Mouse (Mus musculus): ENCODE results near the gene Zfp715. TPM values are rescaled to one million over a fixed set of nuclear protein-coding genes. Genes with fewer than 3 reads are reported as not detected.
"Not testable (repeated sequence)": the region's sequence is repeated elsewhere in the genome, so short reads cannot be mapped to it uniquely, and the experiment has no call there.

The Zfp715 gene
- polyA plus RNA-seq, 1 experiment from 2014 or later, result 15.0 TPM

DNA sequence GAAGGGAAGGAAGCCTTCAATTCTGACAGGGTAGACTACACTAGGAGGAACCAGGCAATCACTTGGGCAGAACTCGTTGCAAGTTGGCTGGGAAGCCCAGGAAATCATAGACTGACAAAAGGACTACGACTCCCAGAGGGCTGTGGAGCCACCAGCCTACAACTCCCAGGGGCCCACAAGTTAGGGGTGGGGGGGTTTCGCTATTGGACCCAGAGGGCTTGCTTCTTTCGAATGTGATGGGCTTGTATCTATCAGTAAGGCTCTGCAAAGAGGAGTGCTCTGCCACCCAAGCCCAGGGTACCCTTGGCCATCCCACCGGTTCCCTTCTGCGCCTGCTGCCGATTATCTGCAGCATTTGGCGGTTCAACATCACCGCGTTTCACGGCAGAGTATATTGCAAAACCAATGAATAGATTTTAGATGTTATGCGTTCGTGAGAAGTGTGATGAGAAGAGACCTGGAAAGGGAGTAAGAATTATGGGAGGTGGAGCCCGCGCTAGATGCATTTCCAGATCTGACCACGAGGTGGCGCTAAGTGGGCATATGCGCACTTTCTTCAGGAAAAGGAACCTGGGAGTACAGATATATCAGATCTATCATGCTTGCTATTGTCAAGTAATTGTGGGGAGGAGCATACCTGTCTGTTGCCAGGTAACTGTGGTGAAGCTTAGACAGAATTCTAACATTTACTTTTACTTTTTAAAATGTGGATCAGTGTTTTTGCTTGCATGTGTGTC, 30.1 kb downstream of the Zfp715 start:
- peaks cover 3% of the 10 kb centered on the region; the same call in 1 of the 2 replicates for H3K4me1 ChIP-seq
- peak overlapping the region; percentile 36; the same call in 1 of the 2 replicates for H3K4me2 ChIP-seq
- H3K27ac ChIP-seq, result no peak overlapping the region
- no peak for ATAC-seq (ENCODE audit: insufficient number of reproducible peaks, low FRiP score, low TSS enrichment, low read depth)
- 9% methylated on average over 18 of the region's 18 CpGs for WGBS
- no peaks in the 10 kb centered on the region for H3K36me3 ChIP-seq
- H3K9me3 ChIP-seq, result no peaks in the 10 kb centered on the region
- no peaks in the 10 kb centered on the region for H3K27me3 ChIP-seq
- no peak overlapping the region for H3K9ac ChIP-seq
- peak overlapping the region; percentile 27 for H3K4me3 ChIP-seq

DNA sequence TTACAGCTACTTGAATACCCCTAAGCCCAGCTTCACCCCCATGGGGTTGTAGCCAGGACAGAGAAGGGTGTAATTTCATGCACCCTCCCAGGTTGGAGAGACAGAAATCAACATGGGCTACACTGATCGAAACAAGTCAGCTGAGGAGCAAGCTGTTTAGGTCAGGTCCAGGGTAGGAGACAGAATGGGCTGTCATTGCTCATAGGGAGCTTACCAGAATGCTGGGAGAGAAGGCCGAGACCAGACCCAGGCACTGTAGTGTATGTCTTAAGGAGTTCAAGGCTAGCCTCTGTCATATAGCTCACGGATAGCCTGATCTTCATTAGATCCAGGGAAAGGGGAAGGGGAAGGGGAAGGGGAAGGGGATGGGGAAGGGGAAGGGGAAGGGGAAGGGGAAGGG, 30.6 kb downstream of the Zfp715 start:
- Histone ChIP-seq H3K27me3 (no peaks in the 10 kb centered on the region), H3K9ac (no peak overlapping the region), H3K27ac (no peak overlapping the region), H3K4me3 (no peak overlapping the region), H3K36me3 (no peaks in the 10 kb centered on the region), H3K4me2 (no peak overlapping the region), H3K4me1 (peaks cover 3% of the 10 kb centered on the region; the same call in 1 of the 2 replicates), H3K9me3 (no peaks in the 10 kb centered on the region)
- no peak for ATAC-seq (ENCODE audit: insufficient number of reproducible peaks, low FRiP score, low TSS enrichment, low read depth)
- WGBS, result 88% methylated on average over 3 of the region's 3 CpGs

DNA sequence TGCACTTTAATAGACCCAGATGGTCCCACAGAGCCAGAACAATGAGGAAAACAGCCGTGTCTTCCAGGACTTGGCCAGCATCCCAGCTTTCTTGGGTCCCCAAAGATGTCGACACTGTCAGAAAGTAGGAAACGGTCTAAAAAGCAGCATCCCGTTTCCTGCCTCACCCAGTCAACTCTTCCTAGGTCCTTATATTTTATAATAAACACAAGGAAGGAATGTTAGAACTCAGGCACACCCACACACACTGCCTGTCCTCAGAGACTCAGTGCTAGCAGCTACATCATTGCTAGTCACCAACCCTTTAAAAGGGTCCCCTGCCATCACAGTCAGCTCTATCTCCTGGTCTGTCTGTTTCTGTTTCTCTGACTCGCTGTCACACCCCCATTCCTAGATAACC, 35.7 kb downstream of the Zfp715 start:
- ATAC-seq (ENCODE audit: insufficient number of reproducible peaks, low FRiP score, low TSS enrichment, low read depth), result no peak
- Histone ChIP-seq H3K9ac (no peak overlapping the region), H3K4me3 (no peak overlapping the region), H3K9me3 (no peaks in the 10 kb centered on the region), H3K27me3 (no peaks in the 10 kb centered on the region), H3K4me1 (no peaks in the 10 kb centered on the region), H3K4me2 (no peak overlapping the region), H3K36me3 (no peaks in the 10 kb centered on the region), H3K27ac (no peak overlapping the region)
- WGBS, result 54% methylated on average over 5 of the region's 5 CpGs

DNA sequence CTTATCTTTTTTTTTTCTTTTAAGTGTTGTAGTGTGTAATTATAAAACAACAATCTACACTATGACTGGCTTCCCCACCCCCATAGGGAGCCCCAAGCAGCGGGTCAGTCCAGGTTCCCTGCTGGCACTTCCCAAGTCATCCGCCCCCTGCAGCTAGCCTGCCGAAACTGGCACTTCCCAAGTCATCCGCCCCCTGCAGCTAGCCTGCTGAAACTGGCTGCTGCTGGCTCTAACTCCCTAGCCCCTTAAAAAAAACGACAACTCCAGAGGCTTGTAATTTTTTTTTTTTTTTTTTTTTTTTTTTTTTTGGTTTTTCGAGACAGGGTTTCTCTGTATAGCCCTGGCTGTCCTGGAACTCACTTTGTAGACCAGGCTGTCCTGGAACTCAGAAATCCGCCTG, 36.9 kb downstream of the Zfp715 start:
- H3K4me2 ChIP-seq; H3K4me3 ChIP-seq; ATAC-seq (ENCODE audit: insufficient number of reproducible peaks, low FRiP score, low TSS enrichment, low read depth); H3K9ac ChIP-seq; H3K4me1 ChIP-seq; H3K27ac ChIP-seq; H3K9me3 ChIP-seq; H3K36me3 ChIP-seq; H3K27me3 ChIP-seq: not testable (repeated sequence)
- WGBS, result 43% methylated on average over 7 of the region's 7 CpGs

DNA sequence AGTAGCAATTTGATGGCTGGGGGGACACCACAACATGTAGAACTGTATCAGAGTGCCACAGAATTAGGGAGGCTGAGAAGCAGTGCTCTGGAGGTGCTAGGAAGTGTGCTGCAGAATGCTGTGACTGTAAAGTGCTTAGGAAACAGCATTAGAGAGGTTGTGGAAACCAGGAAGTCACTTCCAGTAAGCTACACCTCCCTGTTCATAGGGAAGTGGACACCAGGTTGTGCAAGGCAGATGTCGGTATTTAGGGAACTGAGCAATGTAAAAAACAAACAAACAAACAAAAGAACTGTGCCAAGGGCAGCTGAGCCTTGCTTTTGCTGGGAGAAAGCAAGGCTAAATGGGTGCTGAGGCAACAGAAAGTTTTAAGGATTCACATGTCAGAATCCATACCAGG, 39.6 kb downstream of the Zfp715 start:
- H3K9ac ChIP-seq, result no peak overlapping the region
- H3K4me2 ChIP-seq, result no peak overlapping the region
- H3K27ac ChIP-seq, result no peak overlapping the region
- WGBS, result 78% methylated on average over 1 of the region's 1 CpGs
- H3K36me3 ChIP-seq, result no peaks in the 10 kb centered on the region
- ATAC-seq (ENCODE audit: insufficient number of reproducible peaks, low FRiP score, low TSS enrichment, low read depth), result no peak
- H3K4me3 ChIP-seq, result no peak overlapping the region
- no peaks in the 10 kb centered on the region for H3K27me3 ChIP-seq
- H3K4me1 ChIP-seq, result no peaks in the 10 kb centered on the region
- no peaks in the 10 kb centered on the region for H3K9me3 ChIP-seq

DNA sequence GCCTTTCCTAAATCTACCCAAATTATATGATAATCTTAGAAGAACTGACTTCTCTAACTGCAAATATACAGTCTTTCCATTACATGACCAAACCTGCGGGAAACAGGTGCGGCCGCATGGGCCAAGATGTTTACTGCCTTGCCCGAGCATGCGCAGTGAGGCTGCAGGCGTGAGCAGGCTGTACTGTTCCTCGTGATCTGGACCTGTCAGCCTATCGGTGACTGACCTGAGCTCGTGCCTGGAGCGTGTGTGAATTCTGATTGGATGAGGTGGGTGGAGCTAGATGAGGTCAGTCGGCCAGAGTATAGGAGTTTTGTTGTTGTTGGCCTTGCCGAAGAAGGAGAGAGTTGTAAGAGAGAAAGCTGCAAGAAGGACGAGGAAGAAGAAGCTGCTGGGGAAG, 45.7 kb downstream of the Zfp715 start:
- not testable (repeated sequence) for H3K4me3 ChIP-seq; H3K4me2 ChIP-seq; H3K36me3 ChIP-seq; H3K27me3 ChIP-seq; H3K27ac ChIP-seq; H3K9me3 ChIP-seq; H3K4me1 ChIP-seq; H3K9ac ChIP-seq; ATAC-seq (ENCODE audit: insufficient number of reproducible peaks, low FRiP score, low TSS enrichment, low read depth)
- 82% methylated on average over 13 of the region's 13 CpGs for WGBS

DNA sequence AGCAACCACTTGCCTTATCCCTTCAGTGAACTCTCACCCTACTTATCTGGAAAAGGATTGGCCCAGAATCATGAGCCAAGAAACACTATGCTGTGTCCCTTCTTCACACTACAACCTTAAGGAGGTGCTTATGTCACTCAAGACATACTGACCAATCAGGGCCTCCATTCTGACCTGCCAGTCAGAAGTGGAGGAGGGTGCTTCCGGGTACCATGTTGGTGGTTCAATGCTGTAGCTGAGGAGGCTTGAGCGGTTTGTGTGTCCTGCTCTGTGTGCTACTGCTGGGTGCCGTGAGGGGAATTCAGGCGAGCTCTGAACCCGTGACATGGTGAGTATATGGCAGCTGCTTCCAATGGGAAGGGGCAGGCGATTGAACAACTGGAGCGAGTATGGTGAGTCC, 59.6 kb downstream of the Zfp715 start:
- H3K27me3 ChIP-seq, result no peaks in the 10 kb centered on the region
- H3K27ac ChIP-seq, result no peak overlapping the region
- H3K36me3 ChIP-seq, result no peaks in the 10 kb centered on the region
- ATAC-seq (ENCODE audit: insufficient number of reproducible peaks, low FRiP score, low TSS enrichment, low read depth), result no peak
- no peak overlapping the region for H3K4me2 ChIP-seq
- H3K9ac ChIP-seq, result no peak overlapping the region
- no peaks in the 10 kb centered on the region for H3K4me1 ChIP-seq
- no peaks in the 10 kb centered on the region for H3K9me3 ChIP-seq
- no peak overlapping the region for H3K4me3 ChIP-seq
- WGBS, result 76% methylated on average over 7 of the region's 7 CpGs

DNA sequence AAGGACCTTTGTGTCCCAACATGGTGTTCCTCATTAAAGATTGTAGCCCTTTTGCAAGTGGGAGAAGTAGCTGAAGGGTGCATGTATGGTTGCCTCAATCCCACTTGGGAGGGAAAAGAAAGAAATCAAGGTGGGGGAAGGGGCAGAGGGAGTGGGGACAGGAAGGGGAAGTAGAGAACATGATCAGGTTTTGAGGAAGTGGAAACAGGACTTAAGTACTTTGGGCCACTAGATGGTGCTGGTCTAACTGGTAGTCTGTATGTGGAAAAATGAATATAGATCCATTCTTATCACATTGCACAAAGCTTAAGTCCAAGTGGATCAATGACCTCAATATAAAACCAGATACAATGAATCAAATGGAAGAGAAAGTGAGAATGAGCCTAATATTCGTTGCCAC, 62.4 kb downstream of the Zfp715 start:
- H3K4me1 ChIP-seq; H3K27ac ChIP-seq; H3K36me3 ChIP-seq; H3K27me3 ChIP-seq; ATAC-seq (ENCODE audit: insufficient number of reproducible peaks, low FRiP score, low TSS enrichment, low read depth); H3K4me2 ChIP-seq; H3K9ac ChIP-seq; H3K9me3 ChIP-seq; H3K4me3 ChIP-seq: not testable (repeated sequence)
- 70% methylated on average over 1 of the region's 1 CpGs for WGBS

Other genes starting within 250 kb of the Zfp715 start
- not detected in 2 replicates for gene Zfp936, start 199.1 kb downstream of the Zfp715 start, polyA plus RNA-seq (2015; fragmentation: Nextera tagmentation; extraction: Ambion mirVana)
- 0.31 and 0.35 TPM in 2 replicates for gene Siglecf, start 38.0 kb upstream of the Zfp715 start, polyA plus RNA-seq (2015; fragmentation: Nextera tagmentation; extraction: Ambion mirVana)
- 0.06 and 0.12 TPM in 2 replicates for gene Siglecg, start 94.9 kb upstream of the Zfp715 start, polyA plus RNA-seq (2015; fragmentation: Nextera tagmentation; extraction: Ambion mirVana)
- not detected in 2 replicates for gene Lim2, start 114.4 kb upstream of the Zfp715 start, polyA plus RNA-seq (2015; fragmentation: Nextera tagmentation; extraction: Ambion mirVana)
- 3.4 and 4.2 TPM in 2 replicates for gene Nkg7, start 123.8 kb upstream of the Zfp715 start, polyA plus RNA-seq (2015; fragmentation: Nextera tagmentation; extraction: Ambion mirVana)
- gene Cldnd2, start 127.5 kb upstream of the Zfp715 start, polyA plus RNA-seq (2015; fragmentation: Nextera tagmentation; extraction: Ambion mirVana), result not detected in 2 replicates
- 275 and 316 TPM in 2 replicates for gene Etfb, start 130.8 kb upstream of the Zfp715 start, polyA plus RNA-seq (2015; fragmentation: Nextera tagmentation; extraction: Ambion mirVana)
- gene Gm45233, start 130.8 kb upstream of the Zfp715 start, polyA plus RNA-seq (2015; fragmentation: Nextera tagmentation; extraction: Ambion mirVana), result 0.37 and 0.99 TPM in 2 replicates
- 18.1 and 21.7 TPM in 2 replicates for gene Vsig10l, start 149.9 kb upstream of the Zfp715 start, polyA plus RNA-seq (2015; fragmentation: Nextera tagmentation; extraction: Ambion mirVana)
- gene Iglon5, start 176.8 kb upstream of the Zfp715 start, polyA plus RNA-seq (2015; fragmentation: Nextera tagmentation; extraction: Ambion mirVana), result 0.74 and 1.1 TPM in 2 replicates
- not detected in 2 replicates for gene 4931406B18Rik, start 192.6 kb upstream of the Zfp715 start, polyA plus RNA-seq (2015; fragmentation: Nextera tagmentation; extraction: Ambion mirVana)
- 1.4 and 2.2 TPM in 2 replicates for gene Cd33, start 231.1 kb upstream of the Zfp715 start, polyA plus RNA-seq (2015; fragmentation: Nextera tagmentation; extraction: Ambion mirVana)
- 3.6 and 4.3 TPM in 2 replicates for gene Zfp658, start 249.0 kb upstream of the Zfp715 start, polyA plus RNA-seq (2015; fragmentation: Nextera tagmentation; extraction: Ambion mirVana)